Mouse (Mus musculus) frontal cortex, adult 2 months (tissue): ENCODE measurements at regions not wholly inside any gene's neighbourhood (a gene's known extent, or its start where the extent isn't known, plus 50 kb on each side); places are given as distances from the start of the nearest gene placed in this dataset.
"Not testable (repeated sequence)": the region's sequence is repeated elsewhere in the genome, so short reads cannot be mapped to it uniquely, and the experiment has no call there.

ENCODE experiments used
- DNase-seq, 2 experiments: peaks; one replicate each; pipeline ENCODE4 v3.0.0; 2022; ENCODE audit warnings: low spot score in 1 of 2; ENCODE audit errors: extremely low spot score in 1 of 2

GRCm38 (mm10) chr13:19300320-19301011, 95.1 kb downstream of the Stard3nl start:
- DNase-seq: not testable (repeated sequence)

- DNase-seq: no peak
These were observed 99.3 kb downstream of the Stard3nl start for GRCm38 (mm10) chr13:19296325-19296724.

DNA sequence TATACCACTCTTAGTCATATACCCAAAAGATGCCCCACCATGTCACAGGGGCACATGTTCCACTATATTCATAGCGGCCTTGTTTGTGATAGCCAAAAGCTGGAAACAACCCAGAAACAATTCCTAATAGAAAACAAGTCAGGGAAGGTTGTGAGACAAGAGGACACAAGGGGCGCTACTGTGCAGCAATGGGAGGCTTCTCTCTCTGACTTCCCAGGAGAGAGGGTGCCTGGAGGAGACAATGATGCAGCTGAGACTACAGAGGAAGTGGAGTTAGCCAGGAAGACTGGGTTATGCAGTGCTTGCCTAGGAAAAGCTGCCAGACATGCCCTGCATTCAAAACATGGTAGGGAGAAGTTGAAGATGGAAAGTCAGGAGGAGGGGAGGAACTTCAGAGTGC, 102.6 kb downstream of the Stard3nl start:
- DNase-seq: no peak

DNA sequence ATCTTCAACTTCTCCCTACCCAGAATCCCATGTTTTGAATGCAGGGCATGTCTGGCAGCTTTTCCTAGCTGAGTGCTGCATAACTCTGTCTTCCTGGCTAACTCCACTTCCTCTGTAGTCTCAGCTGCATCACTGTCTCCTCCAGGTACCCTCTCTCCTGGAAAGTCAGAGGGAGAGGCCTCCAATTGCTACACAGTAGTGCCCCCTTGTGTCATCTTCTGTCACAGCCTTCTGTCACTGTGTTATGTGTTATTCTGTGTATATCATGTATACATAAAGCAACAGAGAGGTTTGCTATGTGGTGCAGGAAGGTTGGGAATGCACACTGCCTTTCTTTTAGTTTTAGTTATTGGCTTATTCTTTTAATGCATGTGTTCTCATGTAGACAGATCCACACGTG, 112.4 kb downstream of the Stard3nl start:
- DNase-seq: peak in 1 of 2 experiments; percentile 3

DNA sequence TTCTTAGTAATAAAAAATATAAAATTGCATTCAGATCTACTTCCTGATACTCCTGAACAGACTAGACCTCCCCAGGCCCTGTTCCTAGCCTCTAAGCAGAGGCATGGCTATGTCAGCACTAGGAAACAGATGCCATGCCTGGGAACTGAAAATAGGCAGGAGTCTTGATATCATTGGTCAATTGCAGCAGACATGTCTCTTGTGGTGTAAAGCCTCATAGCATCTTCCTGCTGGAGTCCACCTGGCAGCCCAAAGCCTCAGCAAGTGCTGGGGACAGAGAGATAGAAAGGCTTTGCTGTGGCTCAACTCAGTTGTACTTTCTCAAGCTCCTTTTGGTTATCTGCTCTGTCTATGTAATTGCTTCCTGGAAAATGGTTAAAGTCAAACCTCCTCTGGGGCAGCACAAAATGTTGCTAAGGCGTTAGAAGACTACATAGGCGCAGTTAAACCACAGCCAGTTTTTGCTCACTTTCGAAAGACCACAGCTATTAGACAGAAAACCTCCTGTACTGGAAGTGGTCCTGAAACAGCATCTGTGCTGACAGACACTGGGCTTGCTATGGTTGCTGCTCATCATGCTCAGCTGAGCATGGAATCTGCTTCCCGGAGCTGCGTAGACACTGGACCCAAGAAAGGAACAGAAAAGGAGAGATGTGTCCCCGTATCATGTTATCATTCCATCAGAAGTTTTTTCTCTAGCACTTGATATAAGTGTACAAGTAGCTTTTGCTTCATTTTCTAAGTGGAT, 122.9 kb downstream of the Stard3nl start:
- DNase-seq: not testable (repeated sequence)

DNA sequence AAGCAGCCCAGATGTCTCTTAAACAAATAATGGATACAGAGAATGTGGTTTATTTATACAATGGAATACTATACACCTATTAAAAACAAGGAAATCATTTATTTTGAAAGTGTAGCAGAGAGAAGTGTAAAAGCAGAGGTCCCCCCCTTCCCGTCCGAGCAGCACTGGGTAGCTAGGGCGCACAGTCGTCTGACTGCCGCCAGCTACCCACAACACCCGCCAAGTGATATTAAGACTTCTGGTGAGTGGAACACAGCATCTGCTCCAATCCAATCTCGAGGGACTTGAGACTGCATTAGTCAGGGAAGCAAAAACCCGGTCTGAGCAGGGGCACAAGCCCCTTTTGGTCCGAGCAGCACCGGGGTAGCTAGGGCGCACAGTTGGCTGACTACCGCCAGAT, 130.6 kb downstream of the Stard3nl start:
- DNase-seq: not testable (repeated sequence)

GRCm38 (mm10) chr13:19246558-19246957, 149.0 kb downstream of the Stard3nl start:
- DNase-seq: peak in 1 of 2 experiments; percentile 5

GRCm38 (mm10) chr13:19242580-19242979, 153.0 kb downstream of the Stard3nl start:
- not testable (repeated sequence) for DNase-seq

DNA sequence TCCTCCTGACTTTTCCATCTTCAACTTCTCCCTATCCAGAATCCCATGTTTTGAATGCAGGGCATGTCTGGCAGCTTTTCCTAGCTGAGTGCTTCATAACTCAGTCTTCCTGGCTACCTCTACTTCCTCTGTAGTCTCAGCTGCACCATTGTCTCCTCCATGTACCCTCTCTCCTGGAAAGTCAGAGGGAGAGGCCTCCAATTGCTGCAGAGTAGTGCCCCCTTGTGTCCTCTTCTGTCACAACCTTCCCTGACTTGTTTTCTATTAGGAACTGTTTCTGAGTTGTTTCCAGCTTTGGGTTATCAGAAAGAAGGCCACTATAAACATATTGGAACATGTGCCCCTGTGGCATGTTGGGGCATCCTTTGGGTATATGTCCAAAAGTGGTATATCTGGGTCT, 159.3 kb downstream of the Stard3nl start:
- peak in 1 of 2 experiments; percentile 50 for DNase-seq

- no peak for DNase-seq
These were observed 160.8 kb downstream of the Stard3nl start for GRCm38 (mm10) chr13:19234700-19235374.

DNA sequence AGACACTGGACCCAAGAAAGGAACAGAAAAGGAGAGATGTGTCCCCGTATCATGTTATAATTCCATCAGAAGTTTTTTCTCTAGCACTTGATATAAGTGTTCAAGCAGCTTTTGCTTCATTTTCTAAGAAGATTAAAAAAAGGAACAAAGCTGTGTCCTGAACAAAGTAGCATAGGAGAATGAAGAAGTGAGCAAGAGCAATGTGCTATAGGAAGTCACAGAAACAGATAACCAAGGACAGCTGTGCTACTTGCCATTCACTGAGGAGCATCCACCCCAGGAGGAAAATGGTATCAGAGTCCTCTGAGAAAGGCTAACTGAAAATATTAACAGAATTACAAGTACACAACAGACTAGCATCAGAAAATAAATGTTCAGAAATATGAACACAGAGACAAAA, 175.6 kb downstream of the Stard3nl start:
- DNase-seq: not testable (repeated sequence)

- DNase-seq: not testable (repeated sequence)
These were observed 176.1 kb downstream of the Stard3nl start for GRCm38 (mm10) chr13:19219383-19219991.

DNA sequence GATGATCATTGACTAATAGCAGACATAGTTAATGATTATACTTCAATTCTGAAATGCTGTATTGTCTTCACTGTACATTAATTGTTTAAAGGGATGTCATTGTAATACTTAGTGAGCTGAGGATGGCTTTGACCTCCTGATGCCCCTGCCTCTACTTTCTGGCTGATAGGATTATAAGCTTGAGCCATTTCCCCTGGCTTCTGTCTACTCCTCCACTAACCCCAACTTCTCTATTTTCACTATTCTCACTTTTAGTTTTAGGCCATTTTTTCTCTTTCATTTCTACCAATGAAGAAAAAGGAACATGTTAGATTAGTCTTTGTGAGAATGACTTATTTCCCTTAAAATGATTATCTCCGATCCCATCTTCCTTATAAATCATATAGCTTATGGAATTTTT, 190.9 kb downstream of the Stard3nl start:
- no peak for DNase-seq

GRCm38 (mm10) chr13:19202320-19202719, 193.3 kb downstream of the Stard3nl start:
- DNase-seq: not testable (repeated sequence)
